Mouse (Mus musculus): ENCODE data around the gene Dusp16. TPM values are rescaled to one million over a fixed set of nuclear protein-coding genes. Genes with fewer than 3 reads are reported as not detected.

Dusp16 gene
- total RNA-seq, 2 experiments from 2014 or later = 7.3 to 7.6 TPM

DNA sequence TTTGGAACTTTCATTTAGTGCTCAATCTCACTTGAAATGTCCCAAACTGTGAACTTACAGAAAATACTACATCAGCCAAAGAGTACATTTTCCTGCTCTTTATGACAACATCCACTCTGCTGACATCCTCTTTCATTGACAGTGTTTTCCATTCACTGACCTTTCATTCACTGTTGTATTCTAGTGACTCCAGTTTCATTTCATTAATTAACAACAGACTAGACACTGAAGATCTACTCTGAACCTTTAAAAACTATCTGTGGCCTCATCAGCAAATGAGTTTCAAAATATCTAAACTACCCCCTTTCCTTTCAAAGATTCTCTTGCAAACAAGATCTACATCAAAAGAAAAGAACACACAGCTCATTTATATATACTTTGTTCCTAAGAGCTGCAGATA is 48.9 kb downstream of the Dusp16 start:
- DNase-seq (ENCODE audit: low spot score in 2 of 2) = no peak

DNA sequence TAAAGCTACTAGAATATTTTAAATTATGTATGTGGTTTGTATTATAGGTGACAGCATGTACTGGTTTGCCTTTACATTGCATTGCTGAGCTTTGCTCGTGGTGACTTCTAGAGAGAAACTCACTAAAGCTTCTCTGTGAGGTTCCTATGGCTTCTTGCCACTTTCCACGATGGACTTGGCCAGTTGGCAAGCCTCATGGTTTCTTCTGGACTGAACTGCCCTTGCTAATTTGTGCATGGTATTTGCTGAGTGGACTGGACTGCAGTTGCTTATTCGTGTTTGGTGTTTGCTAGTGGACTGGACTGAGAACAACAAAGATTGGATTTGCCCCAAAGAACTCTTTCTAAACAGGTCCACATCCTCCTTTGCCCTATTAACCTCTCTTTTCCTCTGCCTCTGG is 55.6 kb downstream of the Dusp16 start:
- DNase-seq (ENCODE audit: low spot score in 2 of 2) = no peak

DNA sequence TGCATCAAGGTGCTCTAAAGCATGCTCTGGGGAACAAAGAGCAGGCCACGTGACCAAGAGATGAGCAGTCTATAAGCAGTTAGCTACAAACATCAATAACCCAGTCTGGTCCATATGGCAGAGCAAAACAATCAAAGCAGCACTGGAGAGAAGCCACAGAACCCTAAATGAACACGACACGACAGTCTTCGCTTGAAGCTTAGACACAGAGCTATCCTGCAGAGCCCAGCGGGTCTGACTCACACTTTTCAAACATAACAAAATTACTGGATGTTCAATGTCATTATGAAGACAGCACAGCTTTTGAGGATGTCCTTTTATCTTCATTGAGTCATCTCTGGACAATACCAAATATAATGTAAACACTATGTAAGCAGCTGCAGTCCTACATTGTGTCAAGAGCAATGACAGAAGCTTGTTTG is 58.6 kb downstream of the Dusp16 start:
- no peak for DNase-seq (ENCODE audit: low spot score in 2 of 2)

DNA sequence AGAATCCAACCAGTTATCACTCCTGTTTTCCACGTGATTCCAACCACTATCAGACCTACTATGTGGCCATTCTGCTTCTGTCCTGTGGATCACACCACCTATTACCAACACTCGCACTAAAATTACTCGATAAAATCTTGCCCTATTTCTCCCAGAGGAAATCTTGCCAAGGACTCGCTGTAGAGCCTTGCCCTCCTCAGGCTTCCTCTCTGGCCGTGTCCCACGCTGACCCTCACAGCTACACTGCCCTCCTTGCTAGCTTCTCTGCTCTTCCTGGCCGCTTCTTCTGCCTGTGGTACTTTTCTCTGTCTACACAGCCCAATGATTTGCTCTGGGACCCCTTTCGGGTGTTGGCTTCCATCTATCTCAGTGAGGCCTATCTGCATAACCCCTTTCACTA is 59.6 kb downstream of the Dusp16 start:
- DNase-seq (ENCODE audit: low spot score in 2 of 2) = no peak

DNA sequence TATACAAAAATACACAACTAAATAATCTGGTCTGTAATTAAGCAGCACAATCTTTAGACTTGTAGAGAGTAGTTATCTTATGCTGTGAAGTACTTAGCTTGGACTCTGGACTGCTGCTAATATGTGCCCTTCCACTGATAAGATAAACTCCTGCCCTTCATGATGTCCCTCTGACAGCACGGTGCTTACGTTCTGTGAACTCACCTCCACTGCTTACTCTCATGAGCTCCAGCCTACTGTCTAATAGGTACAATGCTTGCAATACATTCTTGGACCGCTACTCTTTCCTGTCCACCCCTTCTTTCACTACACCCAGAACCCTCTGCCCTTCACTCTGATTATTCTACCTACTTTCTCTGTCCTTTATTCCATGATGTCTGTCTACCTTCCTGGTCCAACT is 61.4 kb downstream of the Dusp16 start:
- no peak for DNase-seq (ENCODE audit: low spot score in 2 of 2)

DNA sequence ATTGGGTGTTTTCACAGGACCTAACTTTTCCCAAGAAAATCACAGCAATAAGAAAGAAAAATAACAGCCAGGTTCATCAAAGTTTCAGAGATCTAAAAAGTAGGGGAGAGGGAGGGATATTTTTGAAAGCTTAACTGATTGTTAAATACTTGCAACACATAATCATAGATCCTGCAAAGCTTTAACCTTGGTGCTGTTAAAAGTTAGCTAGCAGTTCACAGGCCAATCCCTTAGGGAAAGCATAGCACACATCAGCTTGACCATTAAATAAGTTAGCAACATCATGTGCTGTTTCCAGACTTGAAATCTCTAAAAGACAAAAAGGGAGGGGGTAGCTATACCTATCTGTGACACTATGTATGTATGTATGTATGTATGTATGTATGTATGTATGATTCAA is 67.0 kb downstream of the Dusp16 start:
- DNase-seq (ENCODE audit: low spot score in 2 of 2) = no peak

DNA sequence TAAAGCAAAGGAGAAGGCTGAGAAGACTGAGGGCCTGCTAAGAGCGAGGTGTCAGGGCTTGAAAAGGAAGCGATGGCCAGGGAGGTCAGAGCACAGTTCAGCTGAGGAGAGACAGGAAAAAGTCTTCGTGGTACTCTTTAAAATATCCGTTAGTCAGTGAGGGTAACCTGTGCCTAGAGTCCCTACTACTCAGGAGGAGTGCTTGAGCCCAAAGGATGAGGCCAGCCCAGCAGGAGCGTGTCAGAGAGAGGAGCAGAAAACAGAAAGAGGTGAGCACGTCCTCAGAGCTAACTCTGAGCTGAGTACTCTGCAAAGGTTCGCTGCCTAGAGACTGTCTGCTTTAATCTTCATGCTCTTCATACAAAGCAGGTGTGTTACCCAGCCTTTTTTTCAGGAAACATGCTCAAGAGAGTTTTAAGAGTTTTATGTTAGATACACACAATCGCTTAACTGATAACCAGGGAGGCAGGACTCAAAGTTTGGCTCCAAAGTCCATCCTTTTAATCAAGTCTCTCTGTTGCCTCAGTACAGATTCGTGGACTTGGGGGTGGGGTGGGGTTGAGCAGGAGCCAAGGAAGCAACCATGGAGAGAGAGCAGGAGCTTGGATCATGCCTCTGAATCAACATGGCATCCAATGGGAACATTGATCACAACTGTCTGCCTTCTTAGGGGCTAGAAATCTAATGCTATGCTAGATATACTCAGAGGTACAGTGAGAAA is 68.4 kb downstream of the Dusp16 start:
- no peak for DNase-seq (ENCODE audit: low spot score in 2 of 2)

DNA sequence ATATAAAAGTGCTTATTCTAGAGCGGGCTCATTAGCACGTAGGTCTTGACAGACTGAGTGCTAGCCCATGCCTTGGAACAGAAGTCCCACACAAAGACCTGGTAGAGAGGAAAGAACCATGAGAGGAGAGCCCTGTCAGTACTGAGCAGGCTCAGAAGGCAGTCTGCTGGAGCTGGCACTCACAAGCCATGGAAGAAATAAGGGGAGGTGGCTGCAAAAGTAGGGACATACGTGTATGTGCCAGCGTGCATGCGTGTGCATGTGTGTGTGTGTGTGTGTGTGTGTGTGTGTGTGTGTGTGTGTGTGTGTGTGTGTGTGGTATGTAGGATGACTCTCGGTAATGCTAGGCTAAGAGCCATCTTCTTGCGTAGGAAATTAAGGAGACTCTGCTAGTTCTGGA is 69.1 kb downstream of the Dusp16 start:
- DNase-seq (ENCODE audit: low spot score in 2 of 2) = no peak

DNA sequence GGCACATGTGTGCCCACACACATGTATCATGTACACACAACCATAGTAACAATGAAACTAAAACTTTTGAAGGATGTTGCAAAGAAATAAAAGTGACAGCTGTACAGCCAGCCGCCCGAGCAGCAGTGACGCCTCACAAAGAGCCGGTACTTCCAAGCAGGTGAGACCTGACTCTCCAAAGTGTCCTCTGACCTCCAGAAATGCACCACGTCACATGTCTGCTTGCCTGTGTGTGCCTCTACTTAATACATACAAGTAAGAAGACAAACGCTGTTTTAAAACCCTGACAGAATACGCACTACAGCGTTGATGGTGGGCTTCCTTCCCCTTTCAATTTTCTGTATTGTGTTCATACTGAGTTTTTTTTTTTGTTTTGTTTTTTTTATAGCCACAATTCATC is 69.5 kb downstream of the Dusp16 start:
- no peak for DNase-seq (ENCODE audit: low spot score in 2 of 2)

DNA sequence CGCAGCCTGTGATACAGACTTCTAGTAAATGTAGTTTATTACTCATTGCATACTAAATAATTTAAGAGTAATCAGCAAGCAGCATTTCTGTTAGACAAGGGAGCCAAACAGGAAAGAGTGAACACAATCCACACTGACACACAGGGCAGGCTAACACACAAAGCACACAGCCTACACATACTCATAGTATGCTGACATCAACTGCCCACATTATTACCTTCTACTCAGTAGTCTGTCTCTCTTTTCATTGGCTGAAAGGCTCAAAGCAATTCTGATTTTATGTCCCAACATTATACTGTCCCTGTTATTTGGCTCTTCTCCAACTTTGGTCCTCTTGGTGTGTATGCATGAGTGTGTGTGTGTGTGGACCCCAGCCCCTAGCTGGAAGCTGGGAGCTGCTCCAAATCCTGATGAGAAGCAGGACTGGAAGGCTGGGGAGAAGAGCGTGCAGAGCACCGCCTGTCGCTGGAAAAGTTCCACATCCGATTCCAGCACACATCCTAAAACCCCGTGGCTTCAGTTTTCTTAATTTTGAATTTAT is 70.6 kb downstream of the Dusp16 start:
- DNase-seq (ENCODE audit: low spot score in 2 of 2) = no peak

DNA sequence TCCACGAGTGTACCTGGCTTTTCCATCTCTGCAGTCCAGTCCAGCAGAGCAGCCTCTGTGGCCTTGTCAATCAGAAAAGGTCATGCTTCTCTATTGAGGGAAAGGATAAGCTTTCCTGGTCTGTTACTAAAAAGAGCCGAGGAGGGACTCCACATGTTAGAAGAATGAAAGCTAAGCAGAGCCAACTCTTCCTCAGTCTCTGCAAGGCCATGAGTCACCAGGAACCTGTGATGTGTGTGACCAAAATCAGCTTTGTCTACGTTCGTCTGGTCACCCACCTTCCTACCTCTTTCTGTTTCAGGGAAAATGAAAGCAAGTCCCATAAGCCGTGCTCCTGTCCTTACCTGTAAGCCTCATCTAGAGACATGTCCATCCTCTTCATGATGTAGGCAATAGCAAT is 72.3 kb downstream of the Dusp16 start:
- no peak for DNase-seq (ENCODE audit: low spot score in 2 of 2)

DNA sequence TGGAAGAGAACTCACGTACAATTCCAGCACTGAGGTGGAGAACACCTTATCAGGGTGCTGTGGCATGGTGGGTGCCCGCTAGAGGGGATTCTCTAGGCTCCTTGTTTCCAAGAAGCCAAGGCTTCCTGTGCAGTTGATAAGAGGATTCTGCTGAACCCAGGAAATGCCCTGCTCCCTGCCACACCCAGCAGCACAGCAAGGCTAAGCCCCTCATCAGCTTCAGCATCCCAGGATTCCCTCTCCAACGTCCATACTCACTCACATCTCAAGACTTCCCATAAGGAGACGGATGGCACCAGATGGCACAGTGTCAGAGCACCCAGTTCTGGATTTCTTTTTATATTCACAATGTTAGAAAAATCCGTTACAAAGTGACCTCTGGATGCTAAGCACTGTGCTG is 73.3 kb downstream of the Dusp16 start:
- DNase-seq (ENCODE audit: low spot score in 2 of 2) = no peak

DNA sequence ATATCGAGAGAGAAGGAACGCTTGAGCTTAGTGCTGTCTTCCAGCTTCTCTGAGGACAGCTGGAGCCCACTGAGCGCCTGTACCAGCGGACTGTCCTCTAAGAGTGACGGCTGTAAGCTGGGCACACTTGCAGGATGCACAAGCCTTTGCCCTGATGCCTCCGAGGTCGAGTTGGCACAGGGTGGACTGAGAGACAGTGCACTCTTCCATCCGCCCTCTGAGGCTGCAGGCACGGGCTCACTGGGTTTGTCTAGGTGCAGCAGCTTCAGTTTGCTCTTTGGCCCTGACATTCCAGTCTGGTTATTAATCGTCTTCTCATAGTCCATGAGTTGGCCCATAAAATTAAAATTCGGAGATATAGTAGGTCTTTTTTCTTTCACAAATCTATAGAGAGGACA is 73.8 kb downstream of the Dusp16 start:
- no peak for DNase-seq (ENCODE audit: low spot score in 2 of 2)

DNA sequence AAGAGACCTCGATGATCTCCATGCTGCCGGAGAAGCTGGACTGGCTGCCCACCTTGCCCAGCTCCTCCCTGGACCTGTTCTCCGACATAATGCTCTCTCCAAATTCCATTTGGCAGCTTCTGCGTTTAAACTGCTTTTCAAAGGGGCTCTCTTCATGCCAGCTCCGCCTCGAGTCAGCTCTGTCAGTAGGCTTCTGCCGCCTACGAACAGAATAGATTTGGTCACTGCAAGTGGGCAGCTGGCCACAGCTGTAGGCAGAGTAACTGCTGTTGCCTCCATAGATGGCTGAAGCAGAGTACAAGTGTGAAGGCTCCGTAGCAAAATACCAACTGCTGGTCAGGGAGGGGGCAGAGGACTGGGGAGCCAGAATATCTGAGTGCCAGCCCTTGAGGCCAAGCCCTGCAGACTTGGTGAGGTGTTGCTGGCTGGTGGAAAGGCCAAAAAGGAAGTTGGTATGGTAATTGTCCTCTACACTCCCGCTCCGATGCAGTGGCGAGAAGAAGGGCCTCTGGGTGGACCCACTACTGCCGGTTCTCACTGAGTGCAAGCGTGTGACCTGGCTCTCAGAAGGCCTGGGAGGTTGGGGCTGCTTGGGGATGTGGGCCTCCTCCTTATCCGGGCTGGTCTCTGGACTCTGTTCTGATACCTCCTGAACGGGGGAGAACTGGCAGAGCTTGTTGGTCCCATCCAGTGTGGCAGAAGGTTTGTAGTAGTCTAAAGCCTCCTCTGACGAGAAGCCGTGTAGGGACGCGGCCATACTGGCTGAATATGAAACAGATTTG is 74.3 kb downstream of the Dusp16 start:
- no peak for DNase-seq (ENCODE audit: low spot score in 2 of 2)

DNA sequence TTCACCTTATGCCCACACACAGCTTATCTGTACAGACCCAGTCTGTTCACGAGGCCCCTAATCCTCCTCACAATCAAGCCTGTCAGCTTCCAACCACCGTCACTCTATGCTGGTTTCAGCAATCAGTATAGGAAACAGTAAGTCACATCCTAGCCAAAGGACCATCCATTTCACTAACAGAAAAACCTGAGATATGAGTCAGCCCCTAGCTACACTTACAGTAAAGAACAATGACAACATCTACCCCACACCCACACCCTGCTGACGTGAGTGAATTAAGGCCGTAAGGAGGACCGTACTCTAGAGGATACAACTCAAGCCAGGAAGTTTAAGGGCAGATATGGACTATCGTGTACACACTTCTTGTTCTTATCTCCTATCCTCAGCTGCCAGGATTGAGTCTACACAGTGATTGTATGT is 76.2 kb downstream of the Dusp16 start:
- no peak for DNase-seq (ENCODE audit: low spot score in 2 of 2)

DNA sequence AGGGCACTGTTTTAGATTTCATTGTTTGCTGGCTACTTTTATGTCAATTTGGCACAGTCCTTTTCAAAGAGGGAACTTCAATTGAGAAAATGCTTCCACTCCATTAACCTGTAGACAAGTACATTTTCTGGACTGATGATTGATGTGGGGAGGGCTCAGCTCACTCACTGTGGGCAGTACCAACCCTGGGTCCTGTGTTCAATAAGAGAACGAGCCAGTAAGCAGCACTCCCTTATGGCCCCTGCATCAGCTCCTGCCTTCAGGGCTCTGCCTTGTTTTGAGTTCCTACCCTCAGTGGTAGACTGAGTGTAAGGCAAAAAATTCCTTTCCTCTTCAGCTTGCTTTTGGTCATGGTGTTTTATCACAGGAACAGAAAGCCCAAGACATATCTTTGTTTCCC is 78.5 kb downstream of the Dusp16 start:
- no peak for DNase-seq (ENCODE audit: low spot score in 2 of 2)

DNA sequence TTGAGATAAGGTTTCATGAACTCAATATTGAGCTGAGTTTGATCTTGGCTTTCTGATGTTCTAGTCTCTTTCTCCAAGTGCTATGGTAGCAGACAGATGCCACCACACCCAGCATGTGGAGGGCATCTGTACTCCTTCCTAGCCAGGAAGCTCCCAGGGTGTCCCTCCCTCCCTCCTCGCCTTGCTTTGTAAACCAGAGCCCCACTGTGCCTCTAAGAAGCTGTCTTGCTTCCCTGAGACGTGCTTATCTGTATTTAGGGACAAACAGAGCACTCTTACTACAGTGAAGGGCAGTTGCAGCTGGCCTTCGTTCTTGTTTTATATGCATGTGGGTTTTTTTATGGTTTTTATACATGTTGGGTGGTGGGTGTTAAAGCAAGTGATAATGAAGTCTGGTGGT is 79.1 kb downstream of the Dusp16 start:
- no peak for DNase-seq (ENCODE audit: low spot score in 2 of 2)

DNA sequence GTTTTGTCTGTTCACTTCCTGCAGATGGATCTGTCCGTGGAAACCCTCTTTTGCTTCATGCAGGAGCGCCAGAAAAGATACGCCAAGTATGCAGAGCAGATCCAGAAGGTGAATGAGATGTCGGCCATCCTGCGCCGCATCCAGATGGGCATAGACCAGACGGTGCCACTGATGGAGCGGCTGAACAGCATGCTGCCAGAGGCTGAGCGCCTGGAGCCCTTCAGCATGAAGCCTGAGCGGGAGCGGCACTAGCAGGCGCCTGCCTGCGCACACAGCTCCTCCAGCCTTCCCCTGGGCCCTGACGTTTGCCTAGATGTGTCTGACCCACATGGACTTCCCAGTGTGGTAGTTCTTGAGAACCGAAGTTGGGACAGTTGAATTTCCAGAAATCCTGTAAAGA is 82.4 kb downstream of the Dusp16 start:
- peak in 1 of 2 experiments; percentile 22 for DNase-seq (ENCODE audit: low spot score in 2 of 2)

DNA sequence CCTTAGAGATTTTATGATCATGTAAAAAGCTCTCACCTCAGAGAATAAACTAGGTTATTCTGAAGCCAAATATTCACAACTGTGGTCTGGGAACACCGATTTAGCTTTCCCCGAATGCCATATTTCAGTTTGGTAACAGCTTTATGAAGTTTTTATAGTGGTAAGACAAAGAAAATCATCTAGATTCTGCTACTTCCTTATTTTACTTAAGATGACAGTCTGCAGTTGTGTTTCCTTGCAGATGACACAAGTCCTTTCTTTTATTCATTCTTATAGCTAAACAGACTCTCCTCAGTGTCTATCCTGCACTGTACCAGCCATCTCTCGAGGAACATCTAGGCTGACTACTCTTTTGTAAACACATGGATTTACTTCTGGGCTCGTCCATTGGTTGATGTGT is 86.0 kb downstream of the Dusp16 start:
- DNase-seq (ENCODE audit: low spot score in 2 of 2) = no peak

DNA sequence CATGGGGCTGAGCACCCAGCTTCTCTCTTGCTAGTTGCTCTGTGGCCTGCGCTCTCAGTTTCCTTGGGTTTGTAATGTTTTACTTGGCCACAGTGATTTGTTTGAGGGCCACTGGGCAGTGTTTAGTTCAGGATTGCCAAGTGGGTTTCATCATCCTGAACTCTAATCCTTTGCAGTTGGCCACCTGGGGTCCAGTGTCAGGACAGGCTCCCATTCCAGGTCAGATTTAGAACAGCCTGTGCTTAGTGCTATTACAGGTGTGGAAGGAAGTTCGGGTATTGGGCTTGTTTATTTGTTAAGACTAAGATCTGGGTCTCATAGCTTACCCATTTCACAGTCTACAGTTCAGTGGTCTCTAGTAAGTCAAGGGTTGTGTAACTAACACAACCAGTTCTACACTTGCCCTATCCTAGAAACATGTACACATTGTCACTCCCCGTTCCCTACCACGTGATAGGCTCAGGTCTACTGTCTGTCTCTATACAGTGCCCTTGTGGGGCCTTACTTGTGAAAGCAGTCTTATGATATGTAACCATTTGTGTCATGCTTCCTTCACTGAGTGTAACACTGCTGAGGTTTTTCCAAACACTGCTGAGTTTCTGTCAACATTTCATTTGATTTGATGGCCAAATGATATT is 89.3 kb downstream of the Dusp16 start:
- no peak for DNase-seq (ENCODE audit: low spot score in 2 of 2)

DNA sequence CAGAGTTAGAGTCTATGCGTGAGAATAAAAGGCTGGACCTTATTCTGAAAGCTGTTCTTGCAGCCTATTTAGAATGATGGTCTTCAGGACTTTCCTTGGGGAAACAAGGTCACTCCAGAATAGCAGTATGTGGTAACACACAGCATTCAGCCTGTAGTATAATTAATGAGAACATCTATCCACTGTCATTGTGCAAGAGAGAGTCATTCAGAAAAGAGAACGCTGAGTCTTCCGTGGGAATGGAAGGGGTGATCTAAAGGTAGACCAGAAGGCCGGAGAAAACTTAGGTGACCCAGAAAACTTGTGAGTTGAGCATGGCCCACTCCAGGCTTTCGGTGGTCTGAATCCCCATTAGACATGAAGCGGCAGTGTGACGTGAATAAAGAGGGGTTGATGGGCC is 90.2 kb downstream of the Dusp16 start:
- DNase-seq (ENCODE audit: low spot score in 2 of 2) = no peak

DNA sequence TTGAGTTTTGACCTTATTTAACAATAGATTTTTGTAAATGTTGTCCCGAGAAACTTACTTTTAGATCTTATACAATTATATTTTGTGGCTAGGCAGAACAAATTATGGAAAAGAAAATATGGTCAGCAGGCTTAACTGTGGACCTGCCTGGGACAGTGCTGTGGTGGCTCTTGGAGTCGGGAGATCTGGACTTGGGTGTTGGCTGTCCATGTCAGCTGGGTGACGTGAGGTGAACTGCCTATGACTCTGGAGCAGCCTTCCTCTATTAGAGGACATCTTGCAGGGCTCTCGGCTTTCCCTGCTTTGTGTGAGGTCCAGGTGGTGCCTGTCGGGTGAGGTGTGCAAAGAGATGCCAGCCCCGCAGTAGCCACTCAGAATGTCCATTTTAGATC is 91.2 kb downstream of the Dusp16 start:
- no peak for DNase-seq (ENCODE audit: low spot score in 2 of 2)
